Mouse (Mus musculus) cerebellum, adult 11 months (tissue): ENCODE measurements around the gene Fau.

Experiments
- DNase-seq: peaks from one replicate; pipeline ENCODE4 v3.0.0; 2022

Fau gene

GRCm38 (mm10) chr19:6076564-6077393 is 19.1 kb downstream of the Fau start, which contains the start of gene Vps51:
Vps51 (minus strand) TSS chr19:6077231.
- DNase-seq, result peak; percentile 78

GRCm38 (mm10) chr19:6079983-6080480 is 22.4 kb downstream of the Fau start, which contains the start of gene Tmem262:
Tmem262 (plus strand) TSS chr19:6080033.
- DNase-seq, result no peak

GRCm38 (mm10) chr19:6082156-6082555 is 24.5 kb downstream of the Fau start, which contains the start of gene Gm28374:
Gm28374 (minus strand) TSS chr19:6082256.
- no peak for DNase-seq

GRCm38 (mm10) chr19:6084478-6085248 is 27.0 kb downstream of the Fau start, which contains the start of the genes Zfpl1 and Cdca5:
Zfpl1 (minus strand) TSS chr19:6084956.
Cdca5 (plus strand) TSS chr19:6084983.
- peak; percentile 97 for DNase-seq

- no peak for DNase-seq
Measured at GRCm38 (mm10) chr19:6085417-6085879, 27.8 kb downstream of the Fau start.

GRCm38 (mm10) chr19:6088841-6089240 is 31.2 kb downstream of the Fau start:
- no peak for DNase-seq

- DNase-seq, result no peak
Measured at GRCm38 (mm10) chr19:6094119-6094518, 36.5 kb downstream of the Fau start, which contains the start of gene AC131692.1. AC131692.1 (plus strand) TSS chr19:6094419.

GRCm38 (mm10) chr19:6097847-6098246 is 40.2 kb downstream of the Fau start:
- no peak for DNase-seq

- DNase-seq, result no peak
Measured at GRCm38 (mm10) chr19:6101186-6101585, 43.5 kb downstream of the Fau start.

GRCm38 (mm10) chr19:6102169-6102853 is 44.7 kb downstream of the Fau start:
- DNase-seq, result no peak

GRCm38 (mm10) chr19:6104476-6104875 is 46.8 kb downstream of the Fau start:
- no peak for DNase-seq

GRCm38 (mm10) chr19:6105586-6105985 is 47.9 kb downstream of the Fau start, which contains the start of gene Naaladl1:
Naaladl1 (plus strand) TSS chr19:6105782.
- DNase-seq, result no peak
